Mouse (Mus musculus) cerebellum, postnatal 36 days (tissue): ENCODE data around the gene Ccnb1ip1.
"Not testable (repeated sequence)": the region's sequence is repeated elsewhere in the genome, so short reads cannot be mapped to it uniquely, and the experiment has no call there.

Experiments used
- DNase-seq, 2 experiments: peaks; one replicate each; pipeline ENCODE4 v3.0.0; 2021 to 2022; ENCODE audit warnings: mixed read lengths in 2 of 2

Gene Ccnb1ip1

GRCm38 (mm10) chr14:50807487-50808072 lies at the start of gene Ccnb1ip1, which contains the start of gene Parp2:
Ccnb1ip1 (minus strand) TSS chr14:50807732.
Parp2 (plus strand) TSS chr14:50807841.
- DNase-seq, result peak; percentile 98 to 100

GRCm38 (mm10) chr14:50855788-50856187 lies 48.3 kb upstream of the Ccnb1ip1 start:
- no peak for DNase-seq

- peak in 1 of 2 experiments; percentile 20 for DNase-seq
Measured at GRCm38 (mm10) chr14:50837236-50837635, 29.7 kb upstream of the Ccnb1ip1 start.

- no peak for DNase-seq
Measured at GRCm38 (mm10) chr14:50834435-50834834, 26.9 kb upstream of the Ccnb1ip1 start.

GRCm38 (mm10) chr14:50833964-50834363 lies 26.4 kb upstream of the Ccnb1ip1 start:
- peak; percentile 58 to 65 for DNase-seq

GRCm38 (mm10) chr14:50829878-50830277 lies 22.3 kb upstream of the Ccnb1ip1 start:
- DNase-seq, result no peak

GRCm38 (mm10) chr14:50826579-50826978 lies 19.0 kb upstream of the Ccnb1ip1 start:
- no peak for DNase-seq

GRCm38 (mm10) chr14:50824219-50824618 lies 16.7 kb upstream of the Ccnb1ip1 start:
- DNase-seq, result no peak

- DNase-seq, result no peak
Measured at GRCm38 (mm10) chr14:50823240-50823639, 15.7 kb upstream of the Ccnb1ip1 start.

GRCm38 (mm10) chr14:50813060-50813459 lies 5.5 kb upstream of the Ccnb1ip1 start:
- DNase-seq, result no peak

GRCm38 (mm10) chr14:50806469-50806868 lies 1.1 kb downstream of the Ccnb1ip1 start:
- DNase-seq, result not testable (repeated sequence)

- DNase-seq, result no peak
Measured at GRCm38 (mm10) chr14:50804683-50805082, 2.8 kb downstream of the Ccnb1ip1 start.

GRCm38 (mm10) chr14:50802843-50803562 lies 4.5 kb downstream of the Ccnb1ip1 start:
- no peak for DNase-seq

- no peak for DNase-seq
Measured at GRCm38 (mm10) chr14:50802441-50802840, 5.1 kb downstream of the Ccnb1ip1 start.

- peak; percentile 33 to 38 for DNase-seq
Measured at GRCm38 (mm10) chr14:50799502-50800259, 7.9 kb downstream of the Ccnb1ip1 start.

GRCm38 (mm10) chr14:50798512-50798911 lies 9.0 kb downstream of the Ccnb1ip1 start:
- no peak for DNase-seq

GRCm38 (mm10) chr14:50796464-50796863 lies 11.1 kb downstream of the Ccnb1ip1 start:
- no peak for DNase-seq

- no peak for DNase-seq
Measured at GRCm38 (mm10) chr14:50795965-50796364, 11.6 kb downstream of the Ccnb1ip1 start.

- no peak for DNase-seq
Measured at GRCm38 (mm10) chr14:50795261-50795935, 12.1 kb downstream of the Ccnb1ip1 start.

GRCm38 (mm10) chr14:50788157-50788556 lies 19.4 kb downstream of the Ccnb1ip1 start:
- DNase-seq, result no peak

- peak; percentile 90 to 93 for DNase-seq
Measured at GRCm38 (mm10) chr14:50785251-50785637, 22.3 kb downstream of the Ccnb1ip1 start, which contains the start of gene Ttc5. Ttc5 (minus strand) TSS chr14:50785519.

- DNase-seq, result no peak
Measured at GRCm38 (mm10) chr14:50784391-50785250, 22.9 kb downstream of the Ccnb1ip1 start.
